Mouse (Mus musculus): Measurements from ENCODE around the gene Trim44.

Trim44 gene

GRCm38 (mm10) chr2:102287369-102287768 lies 120.3 kb downstream of the Trim44 start:
- peak; percentile 16 for DNase-seq

GRCm38 (mm10) chr2:102282081-102282480 lies 125.5 kb downstream of the Trim44 start:
- no peak for DNase-seq

- no peak for DNase-seq
Measured at GRCm38 (mm10) chr2:102279779-102280178, 127.8 kb downstream of the Trim44 start.

GRCm38 (mm10) chr2:102277946-102278345 lies 129.7 kb downstream of the Trim44 start:
- DNase-seq = peak; percentile 36

GRCm38 (mm10) chr2:102273280-102273679 lies 134.3 kb downstream of the Trim44 start:
- DNase-seq = no peak

GRCm38 (mm10) chr2:102267582-102268339 lies 139.9 kb downstream of the Trim44 start:
- no peak for DNase-seq

- DNase-seq = no peak
Measured at GRCm38 (mm10) chr2:102266911-102267310, 140.7 kb downstream of the Trim44 start.

GRCm38 (mm10) chr2:102259139-102259538 lies 148.5 kb downstream of the Trim44 start:
- DNase-seq = peak; percentile 60

- DNase-seq = no peak
Measured at GRCm38 (mm10) chr2:102258682-102259081, 148.9 kb downstream of the Trim44 start.

GRCm38 (mm10) chr2:102257964-102258605 lies 149.5 kb downstream of the Trim44 start:
- DNase-seq = peak; percentile 16

- no peak for DNase-seq
Measured at GRCm38 (mm10) chr2:102256591-102257335, 150.9 kb downstream of the Trim44 start.

- no peak for DNase-seq
Measured at GRCm38 (mm10) chr2:102256100-102256499, 151.5 kb downstream of the Trim44 start.

- DNase-seq = no peak
Measured at GRCm38 (mm10) chr2:102253204-102253603, 154.4 kb downstream of the Trim44 start.

GRCm38 (mm10) chr2:102252651-102253050 lies 155.0 kb downstream of the Trim44 start:
- DNase-seq = peak; percentile 21

All from kidney, postnatal 10 days (tissue).